Mouse (Mus musculus) heart, adult 9 months (tissue): Measurements from ENCODE around the gene Mavs.
A peak's percentile ranks its signal among the peaks of the same experiment; 100 is the strongest.

Experiments used
- DNase-seq, 2 experiments: peaks; one replicate each; pipeline ENCODE4 v3.0.0; 2022; ENCODE audit warnings: low spot score in 2 of 2

The Mavs gene

GRCm38 (mm10) chr2:131233307-131234126, at the start of gene Mavs:
TSS of gene Mavs (plus strand) at chr2:131234063.
- DNase-seq = peak; percentile 96

- DNase-seq = no peak
Measured at GRCm38 (mm10) chr2:131186343-131186742, 47.5 kb upstream of the Mavs start.

- DNase-seq = peak; percentile 85 to 88
Measured at GRCm38 (mm10) chr2:131186771-131187601, 46.9 kb upstream of the Mavs start, which contains the start of the genes Cdc25b and Spef1. TSS of gene Cdc25b (plus strand) at chr2:131186949. TSS of gene Spef1 (minus strand) at chr2:131187282.

GRCm38 (mm10) chr2:131187602-131187922, 46.3 kb upstream of the Mavs start:
- no peak for DNase-seq

- no peak for DNase-seq
Measured at GRCm38 (mm10) chr2:131188311-131188710, 45.6 kb upstream of the Mavs start.

- DNase-seq = no peak
Measured at GRCm38 (mm10) chr2:131189521-131190309, 44.1 kb upstream of the Mavs start.

GRCm38 (mm10) chr2:131190344-131191004, 43.4 kb upstream of the Mavs start:
- DNase-seq = no peak

- DNase-seq = no peak
Measured at GRCm38 (mm10) chr2:131191005-131191390, 42.9 kb upstream of the Mavs start.

DNA sequence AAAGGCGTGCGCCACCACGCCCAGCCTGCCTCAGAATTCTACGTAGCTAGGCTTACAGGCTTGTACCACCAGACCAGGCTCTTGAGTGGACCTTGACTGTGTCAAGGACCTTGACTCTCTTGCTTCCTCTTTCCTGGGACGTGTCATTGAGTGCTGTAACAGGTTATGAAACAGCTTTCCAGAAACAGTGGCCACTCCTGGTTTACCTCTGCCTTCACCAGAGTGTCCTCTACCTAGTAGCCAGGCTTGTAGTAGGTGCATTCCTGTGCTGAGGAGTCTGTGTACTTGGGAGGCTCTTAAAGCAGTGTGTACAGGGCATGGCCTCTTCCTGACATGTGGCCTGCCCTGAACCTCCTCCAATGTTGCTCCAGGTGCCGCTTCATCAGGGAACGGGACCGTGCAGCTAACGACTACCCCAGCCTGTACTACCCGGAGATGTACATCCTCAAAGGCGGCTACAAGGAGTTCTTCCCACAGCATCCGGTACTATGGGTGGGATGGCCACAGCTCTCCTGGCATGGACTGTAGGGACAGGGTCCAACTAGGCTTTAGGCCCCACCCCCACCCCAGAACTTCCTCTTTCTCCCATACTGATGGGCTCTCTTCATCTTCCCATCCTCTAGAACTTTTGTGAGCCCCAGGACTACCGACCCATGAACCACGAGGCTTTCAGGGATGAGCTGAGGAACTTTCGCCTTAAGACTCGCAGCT, 37.1 kb upstream of the Mavs start:
- no peak for DNase-seq

DNA sequence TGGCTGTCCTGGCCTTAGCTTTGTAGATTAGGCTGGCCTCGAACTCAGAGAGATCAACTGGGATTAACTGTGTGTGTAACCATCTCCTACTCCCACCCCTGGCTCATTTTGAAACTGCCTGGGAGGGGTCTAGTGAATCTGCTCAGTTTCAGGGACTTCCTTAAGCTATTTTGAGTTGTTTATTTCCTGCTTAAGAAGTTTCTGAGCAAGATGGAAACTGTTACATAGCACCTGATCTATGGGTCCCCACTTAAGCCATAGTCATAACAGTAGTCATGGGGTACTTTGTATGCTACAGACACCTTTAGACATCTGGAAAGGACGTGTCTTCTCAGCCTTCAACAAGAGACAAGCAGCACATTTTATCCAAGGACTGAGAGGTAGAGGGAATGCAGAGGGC, 33.2 kb upstream of the Mavs start:
- DNase-seq = no peak

DNA sequence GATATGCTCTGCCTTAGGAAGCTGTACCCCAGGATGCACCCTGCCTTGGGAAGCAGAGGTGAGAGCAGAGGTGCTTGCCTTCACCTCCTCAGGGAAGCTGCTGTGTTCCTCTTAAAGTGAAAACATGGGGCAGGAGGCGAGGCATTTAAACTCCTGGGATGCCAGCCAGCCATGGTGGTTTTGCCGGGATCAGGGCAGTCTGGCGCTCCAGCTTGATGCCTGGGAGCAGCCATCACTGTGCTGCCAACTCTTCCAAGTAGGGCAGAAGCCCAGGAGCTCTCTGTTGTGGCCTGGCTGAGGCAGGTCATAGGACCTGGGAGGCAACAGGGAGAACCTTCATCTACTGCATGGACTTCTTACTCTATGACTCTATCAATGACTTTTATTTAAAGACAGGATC, 32.6 kb upstream of the Mavs start:
- no peak for DNase-seq

DNA sequence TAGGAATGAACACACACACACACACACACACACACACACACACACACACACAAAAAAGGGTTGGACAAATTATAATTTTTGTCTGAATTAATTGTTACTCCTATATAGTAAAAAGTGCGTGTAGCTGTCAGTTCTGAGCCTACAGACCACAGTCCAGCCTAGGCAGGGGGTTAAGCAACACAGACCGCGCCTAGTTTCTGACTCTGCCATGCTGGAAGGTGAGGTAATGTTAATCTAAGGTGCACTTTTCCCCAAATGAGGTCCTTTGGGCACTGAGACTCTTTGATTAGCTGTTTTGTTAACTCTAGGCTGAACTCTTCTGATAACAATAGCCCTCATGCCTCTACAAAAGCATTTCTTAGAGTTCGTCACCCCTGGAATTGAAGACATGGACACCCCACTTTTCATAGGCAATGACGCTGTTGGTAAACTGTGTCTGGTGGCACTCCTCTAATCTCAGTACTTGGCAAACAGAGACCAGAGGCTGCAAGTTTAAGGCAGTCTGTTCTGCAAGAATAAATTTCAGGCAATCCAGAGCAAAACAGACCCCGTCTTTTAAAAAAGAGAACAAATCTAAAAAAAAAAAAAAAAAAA, 29.9 kb upstream of the Mavs start:
- no peak for DNase-seq

DNA sequence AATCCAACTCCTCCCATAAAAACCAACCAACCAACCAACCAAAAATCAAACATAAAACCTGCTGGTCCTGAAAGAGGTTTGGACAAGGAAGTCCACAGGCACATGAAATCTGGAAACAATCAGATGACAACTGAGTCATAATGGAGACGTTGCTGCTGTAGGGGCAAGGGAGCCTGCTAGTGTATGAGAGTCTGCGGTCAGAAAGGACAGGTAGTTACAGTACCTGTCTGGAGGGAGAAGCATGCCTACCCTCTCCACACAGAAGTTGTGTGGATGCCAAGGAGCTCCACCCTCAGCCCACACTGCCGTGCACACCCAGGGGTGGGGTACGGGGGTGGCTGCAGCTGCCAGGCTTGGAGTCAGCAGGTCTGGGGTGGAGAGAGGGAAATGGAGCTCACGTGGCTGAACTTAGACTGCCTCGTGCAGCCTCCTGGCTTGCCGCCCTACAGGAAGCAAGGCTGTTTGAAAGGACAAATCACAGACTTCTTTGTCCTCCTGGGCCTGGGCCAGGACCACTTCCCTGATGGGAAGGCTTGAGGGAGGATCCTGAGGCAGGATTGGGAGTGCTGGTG, 29.4 kb upstream of the Mavs start:
- peak; percentile 99 for DNase-seq

DNA sequence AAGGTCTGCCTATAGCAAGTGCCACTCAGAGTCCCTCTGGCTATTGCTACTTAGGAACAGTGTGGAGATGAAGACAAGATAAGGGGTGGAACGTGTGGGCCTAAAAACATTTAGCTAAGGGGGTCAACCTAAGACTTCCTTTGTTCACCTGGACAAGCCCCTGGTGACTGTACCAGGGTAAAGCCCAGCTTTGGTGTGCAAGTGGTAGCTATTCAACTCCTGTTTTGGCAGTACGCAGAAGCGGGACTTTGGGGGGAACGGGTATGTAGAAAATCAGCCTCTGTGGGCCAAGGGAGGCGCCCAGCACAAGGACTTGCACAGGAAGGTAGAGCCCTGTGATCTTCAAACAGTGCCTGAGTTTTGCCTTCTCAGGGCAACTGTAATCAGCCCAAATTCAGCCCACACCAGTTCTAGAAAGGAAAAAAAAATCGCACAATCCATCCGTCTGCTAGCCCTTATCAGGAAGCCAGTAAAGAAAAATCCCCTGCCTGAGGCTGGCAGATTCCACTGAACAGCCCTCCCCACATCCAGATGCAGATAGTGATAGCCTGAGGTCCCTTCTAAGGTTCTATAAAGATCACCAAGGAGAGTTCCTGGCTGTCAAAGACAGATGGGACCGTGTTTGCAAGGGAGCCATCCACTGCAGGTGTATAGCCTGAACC, 28.2 kb upstream of the Mavs start:
- no peak for DNase-seq

DNA sequence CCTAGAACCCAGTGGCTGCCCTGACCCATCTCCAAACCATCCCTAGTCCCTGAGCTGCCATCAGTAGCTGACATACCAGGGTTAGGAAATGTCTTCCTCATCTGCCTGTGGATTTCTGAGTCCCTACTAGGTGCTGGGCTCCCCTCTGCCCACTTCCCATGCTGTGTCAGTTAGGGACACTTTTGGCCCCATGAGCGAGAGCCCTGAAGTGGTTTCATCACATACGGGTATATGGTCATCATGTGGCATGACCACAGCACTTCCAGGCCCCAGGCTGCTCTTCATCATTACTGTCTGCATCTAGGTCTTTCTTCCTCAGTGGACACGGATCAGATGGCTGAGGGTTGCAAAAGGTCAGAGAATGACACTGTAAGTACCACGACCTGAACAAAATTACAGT, 27.1 kb upstream of the Mavs start, which contains the start of gene Ap5s1:
Gene Ap5s1, plus strand, starts transcription at position 301 of the 400 bp plus-strand sequence.
- no peak for DNase-seq

GRCm38 (mm10) chr2:131208356-131208755, 25.5 kb upstream of the Mavs start:
- DNase-seq = no peak

DNA sequence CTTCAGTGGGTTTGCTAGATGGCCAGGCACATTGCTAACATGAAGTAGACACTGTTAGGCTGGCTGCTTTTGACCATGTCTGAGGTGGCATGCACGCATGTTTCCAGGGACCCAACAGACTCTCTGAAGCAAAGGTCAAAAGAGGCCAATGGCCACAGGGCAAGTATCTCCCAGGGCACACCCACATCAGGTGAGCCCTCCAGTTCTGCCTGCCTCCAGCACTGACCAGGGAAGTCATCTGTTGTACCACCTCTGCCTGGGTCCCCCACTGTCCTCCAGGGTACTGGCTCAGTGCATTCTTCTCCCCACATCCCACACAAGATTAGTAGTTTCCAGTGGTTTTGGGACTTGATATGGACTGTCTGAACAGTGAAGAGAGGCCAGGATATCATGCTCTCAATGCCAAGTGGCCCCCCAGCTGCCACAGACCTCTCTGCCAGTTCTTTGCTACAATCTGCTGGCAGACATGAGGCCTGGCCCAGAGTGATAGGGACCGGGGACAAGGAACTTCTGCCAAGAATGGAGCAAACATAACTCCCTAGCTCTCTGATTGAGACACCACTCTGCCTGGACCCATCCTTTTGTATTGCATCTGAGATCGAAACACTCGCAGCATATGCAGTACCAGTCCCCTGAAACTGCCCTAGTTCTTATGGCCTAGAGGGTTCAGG, 24.6 kb upstream of the Mavs start:
- DNase-seq = peak; percentile 39 to 48

GRCm38 (mm10) chr2:131209969-131210792, 23.7 kb upstream of the Mavs start:
- peak; percentile 96 to 98 for DNase-seq
